ENCODE assay signal across 30 mouse cellular contexts in the genomic region with DNA sequence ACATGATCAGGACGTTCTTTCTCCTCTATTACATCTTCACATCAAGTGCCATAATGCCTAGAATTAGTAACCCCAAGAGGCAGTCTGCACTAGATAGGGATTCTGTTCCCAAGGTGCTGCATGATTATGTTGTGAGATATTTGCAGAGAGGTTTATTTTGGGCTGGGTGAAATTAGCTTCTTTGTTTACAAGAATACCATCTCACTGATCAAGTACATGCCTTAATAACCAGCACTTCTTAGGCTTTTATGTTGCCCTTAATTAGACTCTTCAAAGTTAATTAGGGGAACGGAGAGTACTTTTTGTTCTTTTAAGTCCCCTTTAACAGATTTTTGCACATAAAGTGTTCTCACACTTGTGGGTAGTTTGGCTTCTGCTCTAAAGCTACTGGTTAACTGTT.
DNase-seq lines count a peak whose midpoint lies in the region; ATAC-seq lines count a peak whose summit lies in the region.
"Had no signal": no experiment of that assay in that cellular context is flagged by ENCODE, and none has a peak within 500 bp of the region (broad histone marks: within the 10 kb centered on the region; RNA-seq: fewer than 3 reads in every experiment).

No protein-coding gene starts in this region.

- H3K36me3 ChIP-seq in forebrain, embryonic 11.5 days (ENCODE audit: control insufficient read depth, insufficient read depth, low read length) = no peaks in the 10 kb centered on the region
- H3K36me3 ChIP-seq in forebrain, embryonic 15.5 days = no peaks in the 10 kb centered on the region
- H3K36me3 ChIP-seq in forebrain, embryonic 12.5 days (replicated peaks) = no peaks in the 10 kb centered on the region
- H3K36me3 ChIP-seq in forebrain, embryonic 16.5 days (ENCODE audit: control insufficient read depth, insufficient read depth) = no peaks in the 10 kb centered on the region
- H3K36me3 ChIP-seq in midbrain, embryonic 15.5 days (replicated peaks) = no peaks in the 10 kb centered on the region
- no peaks in the 10 kb centered on the region for H3K36me3 ChIP-seq in midbrain, embryonic 16.5 days (ENCODE audit: control insufficient read depth, insufficient read depth, low read length)
- H3K36me3 ChIP-seq: G1E; heart, embryonic 12.5 days; heart, embryonic 15.5 days; hindbrain, embryonic 10.5 days had no signal

- no peak overlapping the region for H3K4me3 ChIP-seq in forebrain, embryonic 11.5 days (ENCODE audit: low read depth, low read length)
- H3K4me3 ChIP-seq in forebrain, embryonic 15.5 days = no peak overlapping the region
- no peak overlapping the region for H3K4me3 ChIP-seq in forebrain, embryonic 12.5 days (replicated peaks)
- no peak overlapping the region for H3K4me3 ChIP-seq in forebrain, embryonic 16.5 days (replicated peaks; ENCODE audit: low read length)
- no peak overlapping the region for H3K4me3 ChIP-seq in midbrain, embryonic 15.5 days
- no peak overlapping the region for H3K4me3 ChIP-seq in midbrain, embryonic 16.5 days (ENCODE audit: low read depth, low read length)
- H3K4me3 ChIP-seq: gastrocnemius, adult 2 months; heart, embryonic 12.5 days; heart, embryonic 15.5 days; hindbrain, embryonic 10.5 days had no signal

- peak; percentile 71 for ATAC-seq in forebrain, embryonic 11.5 days (replicated peaks; ENCODE audit: low FRiP score)
- no peak for ATAC-seq in forebrain, embryonic 15.5 days (replicated peaks)
- peak; percentile 54; the same call in 1 of the 2 replicates for ATAC-seq in forebrain, embryonic 12.5 days (ENCODE audit: low FRiP score)
- ATAC-seq in forebrain, embryonic 16.5 days = no peak
- no peak for ATAC-seq in midbrain, embryonic 15.5 days (replicated peaks)
- ATAC-seq in activated CD4-positive, CD25-positive, alpha-beta regulatory T cell, adult 4 months = no peak
- no peak for ATAC-seq in midbrain, embryonic 16.5 days
- ATAC-seq: hindbrain, postnatal 0 days; inflammation-experienced regulatory T-cells, adult 6 months; intestine, embryonic 16.5 days; Patski had no signal

- H3K9ac ChIP-seq in forebrain, embryonic 11.5 days (ENCODE audit: low read length) = no peak overlapping the region
- H3K9ac ChIP-seq in forebrain, embryonic 15.5 days (replicated peaks) = no peak overlapping the region
- H3K9ac ChIP-seq in forebrain, embryonic 12.5 days = no peak overlapping the region
- H3K9ac ChIP-seq in forebrain, embryonic 16.5 days (replicated peaks; ENCODE audit: low read depth, low read length) = no peak overlapping the region
- no peak overlapping the region for H3K9ac ChIP-seq in midbrain, embryonic 15.5 days
- H3K9ac ChIP-seq in midbrain, embryonic 16.5 days (ENCODE audit: low read depth, low read length) = no peak overlapping the region
- H3K9ac ChIP-seq: heart, embryonic 12.5 days; heart, embryonic 15.5 days; hindbrain, embryonic 14.5 days had no signal

- 30% methylated on average over 2 of the region's 2 CpGs for WGBS in forebrain, embryonic 11.5 days
- WGBS in forebrain, embryonic 15.5 days = 17% methylated on average over 2 of the region's 2 CpGs
- 16% methylated on average over 2 of the region's 2 CpGs for WGBS in forebrain, embryonic 12.5 days
- 12% methylated on average over 2 of the region's 2 CpGs for WGBS in forebrain, embryonic 16.5 days
- WGBS in midbrain, embryonic 15.5 days = 57% methylated on average over 2 of the region's 2 CpGs
- WGBS in midbrain, embryonic 16.5 days = 63% methylated on average over 2 of the region's 2 CpGs

- no peaks in the 10 kb centered on the region for H3K27me3 ChIP-seq in forebrain, embryonic 11.5 days (ENCODE audit: control insufficient read depth, insufficient read depth, low read length)
- H3K27me3 ChIP-seq in forebrain, embryonic 15.5 days = no peaks in the 10 kb centered on the region
- H3K27me3 ChIP-seq in forebrain, embryonic 12.5 days = no peaks in the 10 kb centered on the region
- H3K27me3 ChIP-seq in forebrain, embryonic 16.5 days (replicated peaks; ENCODE audit: control insufficient read depth, insufficient read depth, low read length) = no peaks in the 10 kb centered on the region
- H3K27me3 ChIP-seq in midbrain, embryonic 15.5 days (replicated peaks) = no peaks in the 10 kb centered on the region
- H3K27me3 ChIP-seq in midbrain, embryonic 16.5 days (ENCODE audit: control insufficient read depth, insufficient read depth, low read depth, low read length) = no peaks in the 10 kb centered on the region
- H3K27me3 ChIP-seq: CH12.LX; heart, embryonic 12.5 days; heart, embryonic 15.5 days; Patski had no signal

- DNase-seq in forebrain, embryonic 11.5 days (ENCODE audit: low spot score) = no peak
- DNase-seq in brain, adult 2 months (ENCODE audit: low read depth, low spot score) = peak; percentile 56
- DNase-seq: adrenal gland, adult 2 months; adrenal gland, postnatal 14 days; B cell, adult 2 months; cerebellum, adult 18-20 months; cerebellum, adult 9-10 months; cerebellum, postnatal 14 days; gastrocnemius, adult 2 months; gastrocnemius, postnatal 14 days; heart, adult 11 months; heart, postnatal 10 days; heart, postnatal 36 days; kidney, adult 18-20 months had no signal

- H3K4me2 ChIP-seq in forebrain, embryonic 11.5 days (ENCODE audit: low read depth, low read length, severe bottlenecking) = no peak overlapping the region
- H3K4me2 ChIP-seq in forebrain, embryonic 15.5 days (replicated peaks) = no peak overlapping the region
- no peak overlapping the region for H3K4me2 ChIP-seq in forebrain, embryonic 12.5 days
- no peak overlapping the region for H3K4me2 ChIP-seq in forebrain, embryonic 16.5 days (ENCODE audit: low read length)
- no peak overlapping the region for H3K4me2 ChIP-seq in midbrain, embryonic 15.5 days
- H3K4me2 ChIP-seq in midbrain, embryonic 16.5 days (ENCODE audit: low read length) = no peak overlapping the region
- H3K4me2 ChIP-seq: heart, embryonic 12.5 days; heart, embryonic 15.5 days; hindbrain, embryonic 14.5 days had no signal

- H3K27ac ChIP-seq in forebrain, embryonic 11.5 days (ENCODE audit: low read depth, low read length) = no peak overlapping the region
- H3K27ac ChIP-seq in forebrain, embryonic 15.5 days (replicated peaks) = no peak overlapping the region
- H3K27ac ChIP-seq in forebrain, embryonic 12.5 days = 0 out of 2 replicates have a peak overlapping the region, but pooled peaks have one; percentile 4
- 0 out of 2 replicates have a peak overlapping the region, but pooled peaks have one; percentile 12 for H3K27ac ChIP-seq in forebrain, embryonic 16.5 days (ENCODE audit: low read length)
- no peak overlapping the region for H3K27ac ChIP-seq in midbrain, embryonic 15.5 days
- H3K27ac ChIP-seq in midbrain, embryonic 16.5 days (ENCODE audit: low read length) = no peak overlapping the region
- H3K27ac ChIP-seq: gastrocnemius, adult 2 months; heart, embryonic 15.5 days; hindbrain, embryonic 10.5 days; hindbrain, embryonic 14.5 days; hindbrain, postnatal 0 days had no signal

- H3K9me3 ChIP-seq in forebrain, embryonic 11.5 days (ENCODE audit: control insufficient read depth, low read length) = no peaks in the 10 kb centered on the region
- H3K9me3 ChIP-seq in forebrain, embryonic 15.5 days = no peaks in the 10 kb centered on the region
- H3K9me3 ChIP-seq in forebrain, embryonic 12.5 days = no peaks in the 10 kb centered on the region
- H3K9me3 ChIP-seq in forebrain, embryonic 16.5 days (ENCODE audit: control insufficient read depth, low read length) = peaks cover 2% of the 10 kb centered on the region; the same call in 1 of the 2 replicates
- H3K9me3 ChIP-seq in midbrain, embryonic 15.5 days = no peaks in the 10 kb centered on the region
- H3K9me3 ChIP-seq in midbrain, embryonic 16.5 days (replicated peaks; ENCODE audit: control insufficient read depth, low read length, poor library complexity, severe bottlenecking) = no peaks in the 10 kb centered on the region
- H3K9me3 ChIP-seq: G1E; heart, embryonic 12.5 days; heart, embryonic 15.5 days; hindbrain, embryonic 10.5 days had no signal

- H3K4me1 ChIP-seq in forebrain, embryonic 11.5 days (replicated peaks; ENCODE audit: control insufficient read depth, insufficient read depth, low read length) = no peaks in the 10 kb centered on the region
- H3K4me1 ChIP-seq in forebrain, embryonic 15.5 days = peaks cover 10% of the 10 kb centered on the region
- peaks cover 6% of the 10 kb centered on the region; the same call in 1 of the 2 replicates for H3K4me1 ChIP-seq in forebrain, embryonic 12.5 days
- peaks cover 3% of the 10 kb centered on the region; the same call in 1 of the 2 replicates for H3K4me1 ChIP-seq in forebrain, embryonic 16.5 days (replicated peaks; ENCODE audit: control insufficient read depth, insufficient read depth, low read length)
- H3K4me1 ChIP-seq in midbrain, embryonic 15.5 days = peaks cover 3% of the 10 kb centered on the region; the same call in 1 of the 2 replicates
- H3K4me1 ChIP-seq in midbrain, embryonic 16.5 days (ENCODE audit: control insufficient read depth, insufficient read depth, low read length) = 0 out of 2 replicates have a peak, but pooled peaks cover 2% of the 10 kb centered on the region
- H3K4me1 ChIP-seq: hindbrain, embryonic 10.5 days had no signal

Comparison
In these comparisons a context has a peak if more than half of its experiments do, and no peak if none do; other contexts are left out.
1. ATAC-seq: peak in forebrain, embryonic 11.5 days (single experiment) and forebrain, embryonic 12.5 days (single experiment); none in forebrain, embryonic 15.5 days (single experiment), forebrain, embryonic 16.5 days (single experiment), midbrain, embryonic 15.5 days (single experiment), activated CD4-positive, CD25-positive, alpha-beta regulatory T cell, adult 4 months (single experiment) and midbrain, embryonic 16.5 days (single experiment).
2. H3K27ac ChIP-seq: peak in forebrain, embryonic 12.5 days (single experiment) and forebrain, embryonic 16.5 days (single experiment); none in forebrain, embryonic 11.5 days (single experiment), forebrain, embryonic 15.5 days (single experiment), midbrain, embryonic 15.5 days (single experiment) and midbrain, embryonic 16.5 days (single experiment).